Mouse (Mus musculus) mammary gland, adult 2 months (tissue): Measurements from ENCODE around the gene Vmn2r45. TPM values are rescaled to one million over a fixed set of nuclear protein-coding genes. Genes with fewer than 3 reads are reported as not detected.

Experiments used
- polyA plus RNA-seq: library from polyadenylated mRNA; depleted of rRNA; stranded (reverse); fragments of >200 nt; gene quantifications from 2 replicates; pipeline ENCODE4 v1.2.3, GENCODE M21; 2012; ENCODE audit warnings: low replicate concordance; rRNA removed

The Vmn2r45 gene
- polyA plus RNA-seq = not detected in 2 replicates

DNA sequence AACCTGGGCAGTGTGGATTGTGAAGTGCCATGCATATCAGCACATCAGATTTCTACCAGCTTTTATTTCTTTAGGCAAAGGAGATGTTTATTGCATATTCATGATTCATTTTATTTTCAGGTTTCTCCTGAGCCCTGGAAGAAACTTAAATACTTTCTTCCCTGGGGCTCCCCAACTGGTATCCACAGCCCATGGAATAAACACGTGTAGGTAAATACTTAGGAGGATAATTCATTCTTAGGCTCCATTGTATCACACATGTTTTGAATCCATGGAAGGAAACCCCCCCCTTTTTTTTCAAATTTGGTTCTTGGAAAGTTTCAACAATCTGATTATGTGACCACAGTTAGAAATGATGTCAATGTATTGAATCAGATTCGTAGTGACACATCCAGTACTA is at the start of gene Vmn2r45:
TSS of gene Vmn2r45 (minus strand) at position 101 of the 400 bp plus-strand sequence.

Other genes with a start within 250 kb of the Vmn2r45 start
- gene Vmn2r43, start 228.5 kb downstream of the Vmn2r45 start, polyA plus RNA-seq = not detected in 2 replicates
- gene Vmn2r44, start 105.7 kb downstream of the Vmn2r45 start, polyA plus RNA-seq = not detected in 2 replicates